Mouse (Mus musculus): Measurements from ENCODE around the gene 1700028J19Rik.

1700028J19Rik gene

DNA sequence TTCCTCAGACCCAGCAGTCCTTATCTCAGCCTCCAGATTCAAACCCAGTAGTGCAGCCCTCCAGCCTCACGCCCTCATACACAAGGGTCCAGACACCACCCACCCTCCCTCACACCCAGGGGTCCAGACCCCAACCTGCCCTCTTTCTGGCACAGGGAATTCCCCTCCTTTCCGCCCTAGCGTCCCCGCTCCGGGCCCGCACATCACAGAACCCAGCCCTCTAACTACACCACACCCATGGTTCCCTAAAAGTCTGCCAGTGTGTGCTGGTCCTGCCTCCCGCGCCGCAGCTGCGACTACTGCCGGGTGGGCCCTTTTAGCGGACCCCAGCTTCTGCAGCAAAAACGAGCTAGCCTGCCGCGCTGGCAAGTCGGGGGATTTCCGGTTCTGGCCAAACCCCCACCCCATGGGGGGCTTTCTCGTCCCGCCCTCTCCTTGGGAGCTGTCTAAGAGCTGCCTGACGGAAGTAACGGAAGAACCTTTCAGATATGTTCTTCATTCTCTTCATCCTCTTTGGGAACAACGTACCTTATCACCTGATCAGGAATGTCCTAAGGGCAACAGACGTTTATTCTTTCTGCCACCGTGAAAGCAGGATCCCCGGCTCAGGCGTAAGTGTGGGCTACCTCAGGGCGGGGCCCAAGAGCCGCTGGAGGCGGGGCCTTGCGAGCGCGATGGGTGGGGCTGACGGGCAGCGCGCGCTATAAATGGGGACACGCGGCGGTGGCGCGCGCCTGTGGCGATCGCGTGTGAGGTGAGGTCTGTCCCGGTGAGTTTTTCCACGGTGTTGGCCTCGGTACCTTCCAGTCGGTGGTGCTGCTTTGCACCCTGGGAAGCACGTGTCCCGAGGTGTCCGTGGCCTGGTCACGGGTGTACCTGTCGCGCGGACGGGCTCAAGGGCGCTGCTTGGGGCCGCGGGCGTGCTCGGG lies at the start of gene 1700028J19Rik, which contains the start of gene 2410002F23Rik:
1700028J19Rik (minus strand) TSS at position 641 of the 929 bp plus-strand sequence.
2410002F23Rik (plus strand) TSS at position 668 of the 929 bp plus-strand sequence.
- in situ Hi-C loops (cut with MboI, MseI): loop anchor here (10.0 kb wide), 1 partner anchor 572 kb away; the partner anchor contains the start of gene Ctu1

GRCm38 (mm10) chr7:44291418-44291817 lies 44.9 kb upstream of the 1700028J19Rik start:
- in situ Hi-C loops (cut with MboI, MseI): no loop called here

GRCm38 (mm10) chr7:44290986-44291385 lies 44.5 kb upstream of the 1700028J19Rik start:
- in situ Hi-C loops (cut with MboI, MseI): no loop called here

- in situ Hi-C loops (cut with MboI, MseI): no loop called here
Measured at GRCm38 (mm10) chr7:44287760-44288159, 41.3 kb upstream of the 1700028J19Rik start.

DNA sequence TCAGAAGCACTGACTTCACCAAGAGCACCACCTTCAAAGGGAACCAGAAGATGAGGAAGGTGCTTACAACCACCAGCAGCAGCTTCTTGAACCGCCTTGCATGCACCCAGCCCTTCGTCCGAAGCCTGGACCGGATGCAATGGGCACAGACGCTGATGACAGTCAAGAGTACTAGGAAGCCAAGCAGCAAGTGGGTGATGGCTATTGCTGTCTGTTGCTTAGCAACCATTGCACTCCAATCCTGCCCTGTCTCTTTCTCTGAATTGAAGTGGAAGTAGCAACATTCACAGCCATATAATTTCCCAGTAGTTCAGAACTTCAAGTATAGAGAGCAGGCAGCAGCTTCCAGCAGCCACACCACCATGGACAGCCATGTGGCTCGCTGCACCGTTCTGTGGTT lies 35.1 kb upstream of the 1700028J19Rik start:
- in situ Hi-C loops (cut with MboI, MseI): no loop called here

- in situ Hi-C loops (cut with MboI, MseI): no loop called here
Measured at GRCm38 (mm10) chr7:44280959-44281358, 34.5 kb upstream of the 1700028J19Rik start.

- in situ Hi-C loops (cut with MboI, MseI): no loop called here
Measured at GRCm38 (mm10) chr7:44277250-44277622, 30.7 kb upstream of the 1700028J19Rik start.

DNA sequence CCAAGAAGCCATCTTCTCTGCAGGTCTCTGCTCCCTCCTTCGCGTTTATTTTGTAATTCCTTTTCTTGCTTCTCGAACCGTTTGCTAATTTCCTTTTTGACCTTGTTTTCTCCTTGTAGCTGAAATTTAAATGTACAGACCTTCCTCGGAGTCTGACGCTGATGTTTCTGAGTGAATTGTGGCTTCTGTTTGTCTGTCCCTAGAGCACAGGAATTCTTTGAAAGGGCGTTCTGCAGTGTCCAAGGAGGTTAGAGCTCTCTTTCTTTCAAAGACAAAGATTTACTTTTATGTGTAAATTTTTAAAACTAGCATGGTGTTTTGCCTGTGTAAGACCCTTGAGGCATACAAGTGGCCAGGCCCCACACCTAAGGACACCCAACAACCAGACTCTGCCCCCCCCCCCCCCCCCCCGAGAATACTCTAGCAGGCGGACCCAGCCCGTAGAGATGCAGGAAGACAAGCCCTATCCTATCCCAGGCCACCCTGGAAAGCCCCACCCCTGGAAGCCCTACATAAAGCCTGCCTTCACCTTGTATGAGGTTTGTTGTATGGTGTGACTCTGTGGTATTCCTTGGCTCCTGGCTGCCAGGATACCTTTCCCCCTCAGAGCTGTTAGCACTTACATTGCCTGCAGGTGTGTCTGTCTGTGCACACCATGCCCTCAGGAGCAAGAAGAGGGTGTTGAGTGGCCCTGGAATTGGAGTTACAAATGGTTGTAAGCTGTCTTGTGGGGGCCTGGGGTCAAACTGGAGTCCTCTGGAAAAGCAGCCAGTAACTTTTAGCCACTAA lies 30.2 kb upstream of the 1700028J19Rik start:
- in situ Hi-C loops (cut with MboI, MseI): no loop called here

DNA sequence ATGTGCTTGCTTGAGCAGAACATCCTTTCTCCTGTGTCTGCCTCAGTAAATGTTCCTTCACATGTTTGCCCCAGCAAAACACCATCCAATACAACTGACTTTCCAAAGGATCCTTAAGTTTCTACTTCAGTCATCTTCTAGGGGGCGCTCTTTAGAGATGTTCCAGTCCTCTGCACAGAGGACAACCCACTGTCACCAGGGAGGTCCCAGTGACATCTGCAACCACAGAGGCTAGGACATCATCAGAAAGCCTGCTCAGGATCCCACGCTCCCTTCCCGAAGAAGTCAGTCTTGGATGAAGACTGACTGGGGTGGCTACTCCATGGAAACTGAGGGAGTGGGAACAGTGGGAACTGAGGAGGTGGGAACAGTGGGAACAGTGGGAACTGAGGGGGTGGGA lies 29.1 kb upstream of the 1700028J19Rik start:
- in situ Hi-C loops (cut with MboI, MseI): no loop called here

GRCm38 (mm10) chr7:44274096-44274495 lies 27.6 kb upstream of the 1700028J19Rik start:
- in situ Hi-C loops (cut with MboI, MseI): no loop called here

- in situ Hi-C loops (cut with MboI, MseI): no loop called here
Measured at GRCm38 (mm10) chr7:44273446-44273845, 27.0 kb upstream of the 1700028J19Rik start.

DNA sequence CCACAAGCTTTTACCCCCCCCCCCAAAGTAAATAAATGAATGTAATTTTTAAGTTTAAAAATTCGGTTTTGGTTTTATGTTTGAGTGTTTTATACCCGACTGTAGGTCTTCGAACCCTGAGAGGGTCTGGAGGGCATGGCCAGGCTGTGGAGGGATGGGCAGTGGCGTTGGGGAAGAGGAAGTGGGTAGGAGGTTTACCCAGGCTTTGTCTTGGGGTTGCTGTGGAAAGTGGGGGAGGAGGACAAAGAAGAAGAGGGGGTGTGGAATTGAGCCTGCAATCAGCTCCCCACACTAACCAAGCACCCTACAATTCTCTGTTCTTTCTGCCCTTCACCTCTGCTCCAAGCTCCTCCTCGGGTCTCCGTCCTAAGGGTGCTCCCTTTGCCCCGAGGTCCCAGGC lies 26.1 kb upstream of the 1700028J19Rik start:
- in situ Hi-C loops (cut with MboI, MseI): no loop called here

DNA sequence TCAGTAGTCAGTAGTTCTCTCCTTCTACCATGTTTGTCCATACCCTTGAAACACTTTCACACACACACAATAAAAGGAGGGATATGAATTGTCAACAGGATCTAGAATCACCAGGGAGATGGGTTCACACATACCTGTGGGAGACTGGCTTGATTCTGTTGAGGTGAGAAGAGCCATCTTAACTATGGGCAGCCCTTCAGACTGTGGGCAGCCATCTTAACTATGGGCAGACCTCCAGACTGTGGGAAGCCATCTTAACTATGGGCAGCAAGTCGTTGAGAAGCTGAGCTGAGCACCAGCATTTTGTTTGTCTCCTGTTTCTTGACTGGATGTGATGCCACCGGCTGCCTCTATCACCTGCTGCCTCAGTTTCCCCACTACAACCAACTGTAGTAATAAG lies 24.8 kb upstream of the 1700028J19Rik start:
- in situ Hi-C loops (cut with MboI, MseI): no loop called here

DNA sequence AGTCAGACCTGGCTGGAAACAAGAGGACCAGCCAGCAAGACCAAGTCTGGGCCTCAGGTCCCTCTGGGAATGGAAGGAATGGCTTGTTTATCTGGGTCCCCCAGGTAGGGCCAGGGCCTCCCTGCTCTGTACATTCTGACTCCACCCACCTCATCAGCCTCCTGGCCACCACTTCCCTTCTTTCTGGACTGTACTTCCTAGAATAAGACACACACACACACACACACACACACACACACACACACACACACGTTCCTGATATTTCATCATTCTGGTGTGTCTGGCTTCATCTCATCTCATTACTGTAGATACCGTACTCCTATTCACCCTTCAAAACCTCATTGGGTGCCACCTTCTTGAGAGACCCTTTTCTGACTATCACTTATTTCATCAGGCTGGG lies 22.9 kb upstream of the 1700028J19Rik start:
- in situ Hi-C loops (cut with MboI, MseI): loop anchor here (5.0 kb wide), 2 partner anchors 43 to 83 kb away; partner anchors contain the start of gene Shank1

- in situ Hi-C loops (cut with MboI, MseI): loop anchor here (5.0 kb wide), 2 partner anchors 44 to 84 kb away; partner anchors contain the start of gene Shank1
Measured at GRCm38 (mm10) chr7:44268117-44268516, 21.6 kb upstream of the 1700028J19Rik start.

- in situ Hi-C loops (cut with MboI, MseI): loop anchor here (5.0 kb wide), 1 partner anchor 219 kb away; no protein-coding TSS in a partner anchor
Measured at GRCm38 (mm10) chr7:44262791-44263643, 16.5 kb upstream of the 1700028J19Rik start.

- in situ Hi-C loops (cut with MboI, MseI): loop anchor here (5.0 kb wide), 1 partner anchor 221 kb away; no protein-coding TSS in a partner anchor
Measured at GRCm38 (mm10) chr7:44261147-44261546, 14.7 kb upstream of the 1700028J19Rik start, which contains the start of gene Gm15517. TSS of gene Gm15517 (plus strand) at chr7:44261447.

- in situ Hi-C loops (cut with MboI, MseI): loop anchor here (5.0 kb wide), 1 partner anchor 222 kb away; no protein-coding TSS in a partner anchor
Measured at GRCm38 (mm10) chr7:44260410-44260809, 13.9 kb upstream of the 1700028J19Rik start.

DNA sequence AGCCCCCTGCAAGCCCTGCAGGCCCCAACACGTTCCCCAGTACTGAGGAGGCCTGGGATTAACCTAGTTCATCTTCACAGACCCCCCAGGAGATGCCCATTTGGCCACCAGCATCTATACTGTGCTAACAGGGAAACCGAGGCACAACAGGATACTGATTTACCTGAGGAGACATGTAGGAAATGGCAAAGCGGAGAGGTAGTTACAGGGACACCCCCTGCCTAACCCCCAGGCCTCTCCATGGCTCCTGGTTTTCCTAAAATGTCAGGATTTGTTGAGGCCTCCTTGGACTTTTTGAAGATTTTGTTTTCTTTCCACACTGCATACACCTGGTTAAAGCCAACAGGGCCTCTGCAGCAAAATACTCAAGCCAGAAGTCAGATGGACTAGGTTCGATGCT lies 10.8 kb upstream of the 1700028J19Rik start, which contains the start of gene Acp4:
Acp4 (minus strand) TSS at position 101 of the 400 bp plus-strand sequence.
- in situ Hi-C loops (cut with MboI, MseI): loop anchor here (10.0 kb wide), 1 partner anchor 1258 kb away; the partner anchor contains the start of gene Nucb1

- in situ Hi-C loops (cut with MboI, MseI): loop anchor here (10.0 kb wide), 1 partner anchor 1260 kb away; the partner anchor contains the start of gene Nucb1
Measured at GRCm38 (mm10) chr7:44254930-44255329, 8.4 kb upstream of the 1700028J19Rik start.
